Mouse (Mus musculus) adrenal gland, adult 18-20 months (tissue): Measurements from ENCODE around the gene Eps15. TPM values are rescaled to one million over a fixed set of nuclear protein-coding genes. Genes with fewer than 3 reads are reported as not detected.
"Not testable (repeated sequence)": the region's sequence is repeated elsewhere in the genome, so short reads cannot be mapped to it uniquely, and the experiment has no call there.

Experiments used
- DNase-seq, 2 experiments: peaks; one replicate each; pipeline ENCODE4 v3.0.0; 2021 to 2022; ENCODE audit warnings: low spot score in 2 of 2
- total RNA-seq, 2 experiments: library from RNA; stranded (reverse); gene quantifications; 1 replicate in 1 of 2; 2 replicates in 1 of 2; pipeline ENCODE4 v1.2.3; 2021

Gene Eps15
- total RNA-seq, 2 experiments from 2014 or later: 64.3 to 71.3 TPM

DNA sequence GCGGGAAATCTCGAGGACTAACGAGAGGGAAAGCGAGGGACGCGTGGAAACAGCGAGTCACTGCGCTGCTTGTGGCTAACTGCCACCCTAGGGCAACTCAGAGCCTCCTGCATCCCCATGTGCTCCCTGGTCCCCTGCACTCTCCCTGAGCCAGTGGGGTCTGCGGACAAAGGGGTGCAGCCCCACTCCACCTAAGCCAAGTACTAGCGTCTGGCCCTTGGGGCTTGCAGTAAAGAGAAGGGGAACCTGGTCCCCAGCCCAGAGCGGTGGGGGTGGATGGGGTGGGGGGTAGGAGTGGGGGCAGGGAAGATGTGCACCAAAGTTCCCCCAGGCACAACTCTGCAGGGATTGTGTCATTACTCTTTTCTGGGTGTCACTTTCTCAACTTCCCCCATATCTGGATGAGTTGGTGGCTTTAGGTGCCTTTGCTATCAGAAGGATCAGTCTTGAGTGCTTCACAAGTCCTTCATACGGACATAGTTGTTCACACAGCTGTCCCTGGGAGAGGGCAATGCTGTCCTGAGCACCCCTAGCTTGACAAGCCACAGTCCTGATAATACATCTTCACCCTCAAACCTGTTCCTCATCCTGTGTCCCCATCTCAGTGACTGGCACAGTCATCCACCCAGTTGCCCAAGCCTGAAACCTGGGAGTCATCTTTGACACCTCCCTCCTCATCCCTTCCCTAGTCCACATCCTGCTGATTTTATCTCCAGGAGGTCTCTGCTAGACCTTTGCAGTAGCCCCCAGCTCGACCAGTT is 114.4 kb downstream of the Eps15 start:
- no peak for DNase-seq

DNA sequence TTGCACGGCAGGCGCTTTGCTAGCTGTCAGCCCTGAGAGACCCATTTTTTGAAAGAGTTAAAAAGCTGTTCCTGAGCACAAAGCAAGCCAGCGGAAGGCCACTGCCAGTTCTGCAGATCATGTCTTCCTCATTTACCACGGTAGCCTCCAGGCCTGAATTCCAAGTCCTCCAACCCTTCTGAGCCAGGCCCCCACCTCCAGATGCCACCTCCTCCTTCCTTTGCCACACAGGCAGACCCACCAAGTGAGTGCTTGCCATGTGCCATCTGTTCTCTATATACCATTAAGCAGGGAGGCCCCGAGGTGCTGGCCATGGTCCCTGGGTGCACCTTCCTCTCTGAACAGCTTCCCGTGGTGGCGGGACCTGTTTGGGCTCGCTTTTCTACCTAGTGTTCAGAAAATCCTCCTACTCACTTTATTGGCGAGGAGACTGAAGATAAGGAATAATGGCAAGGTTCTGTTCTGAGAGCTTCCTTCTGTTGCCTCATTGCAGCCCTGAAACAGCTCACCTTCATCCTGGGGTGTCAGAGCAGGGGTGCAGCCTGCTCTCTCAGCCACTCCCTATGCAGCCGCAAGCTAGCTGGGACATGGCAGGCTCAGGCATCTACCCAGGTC is 120.4 kb downstream of the Eps15 start:
- DNase-seq: no peak

DNA sequence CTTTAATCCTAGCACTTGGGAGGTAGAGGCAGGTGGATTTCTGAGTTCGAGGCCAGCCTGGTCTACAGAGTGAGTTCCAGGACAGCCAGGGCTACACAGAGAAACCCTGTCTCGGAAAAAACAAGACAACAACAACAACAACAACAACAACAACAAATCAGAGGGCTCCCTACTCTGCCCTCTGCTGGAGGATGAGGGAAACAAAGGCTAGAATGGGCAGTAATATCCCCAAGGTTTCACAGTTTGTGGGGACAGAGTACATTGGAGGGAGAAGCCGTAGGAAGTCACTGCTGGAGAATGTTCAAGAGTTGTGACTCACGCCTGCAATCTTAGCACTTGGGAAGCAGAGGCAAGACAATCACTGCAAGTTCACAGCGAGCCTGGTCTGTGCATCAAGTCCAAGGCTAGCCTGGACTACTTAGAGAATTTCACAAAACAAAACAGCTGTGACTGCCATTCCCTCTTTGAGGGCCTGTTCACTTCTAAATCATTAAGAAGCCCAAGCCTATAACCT is 121.2 kb downstream of the Eps15 start:
- no peak for DNase-seq

DNA sequence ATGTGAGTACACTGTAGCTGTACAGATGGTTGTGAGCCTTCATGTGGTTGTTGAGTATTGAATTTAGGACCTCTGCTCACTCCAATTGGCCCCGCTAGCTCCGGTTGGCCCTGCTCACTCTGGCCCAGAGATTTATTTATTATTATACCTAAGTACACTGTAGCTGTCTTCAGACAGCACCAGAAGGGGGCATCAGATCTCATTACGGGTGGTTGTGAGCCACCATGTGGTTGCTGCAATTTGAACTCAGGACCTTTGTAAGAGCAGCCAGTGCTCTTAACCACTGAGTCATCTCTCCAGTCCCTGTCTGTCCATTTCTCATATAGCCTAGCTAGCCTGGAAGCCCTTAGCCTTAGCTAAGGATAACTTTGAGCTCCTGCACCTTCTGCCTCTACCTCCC is 124.8 kb downstream of the Eps15 start:
- DNase-seq: not testable (repeated sequence)

DNA sequence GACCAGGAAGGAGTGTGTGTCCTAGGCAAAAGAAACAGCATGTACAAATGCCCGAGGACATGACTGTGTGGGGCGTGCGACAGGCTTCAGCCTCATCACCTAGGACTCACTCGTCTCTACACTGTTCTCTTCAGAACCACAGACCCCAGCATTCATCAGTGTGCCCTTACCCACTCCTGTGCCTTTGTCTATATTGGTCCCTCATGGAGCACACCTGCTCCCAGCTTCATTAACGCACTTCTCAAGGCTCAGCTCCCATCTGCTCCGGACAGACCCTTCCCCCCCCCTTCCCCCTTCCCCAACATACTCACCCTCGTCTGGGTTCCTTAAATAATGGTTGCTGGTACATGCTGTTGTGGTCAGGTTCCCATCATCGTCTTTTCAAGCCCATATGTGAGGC is 125.3 kb downstream of the Eps15 start:
- no peak for DNase-seq

DNA sequence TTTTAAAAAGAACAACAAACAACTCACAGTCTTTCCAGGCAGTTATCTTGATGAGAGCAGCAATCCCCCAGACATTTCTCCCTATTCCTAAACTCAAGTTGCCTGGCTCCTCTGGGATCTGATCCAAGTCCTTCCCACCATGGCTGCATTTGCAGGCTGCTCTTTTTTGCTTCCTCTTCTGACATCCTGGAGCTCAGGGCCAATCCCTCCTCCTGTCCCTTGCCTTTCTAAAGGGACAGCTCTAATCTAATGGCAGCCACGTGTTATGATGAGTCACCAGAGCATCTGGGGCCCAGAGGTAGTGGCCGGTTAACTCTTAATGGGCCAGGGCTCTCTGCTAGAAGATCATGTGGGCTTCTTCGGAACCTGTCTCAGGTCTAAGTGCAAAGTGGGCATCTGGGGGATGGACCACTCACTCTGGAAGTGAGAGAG is 126.0 kb downstream of the Eps15 start:
- DNase-seq: peak; percentile 54

DNA sequence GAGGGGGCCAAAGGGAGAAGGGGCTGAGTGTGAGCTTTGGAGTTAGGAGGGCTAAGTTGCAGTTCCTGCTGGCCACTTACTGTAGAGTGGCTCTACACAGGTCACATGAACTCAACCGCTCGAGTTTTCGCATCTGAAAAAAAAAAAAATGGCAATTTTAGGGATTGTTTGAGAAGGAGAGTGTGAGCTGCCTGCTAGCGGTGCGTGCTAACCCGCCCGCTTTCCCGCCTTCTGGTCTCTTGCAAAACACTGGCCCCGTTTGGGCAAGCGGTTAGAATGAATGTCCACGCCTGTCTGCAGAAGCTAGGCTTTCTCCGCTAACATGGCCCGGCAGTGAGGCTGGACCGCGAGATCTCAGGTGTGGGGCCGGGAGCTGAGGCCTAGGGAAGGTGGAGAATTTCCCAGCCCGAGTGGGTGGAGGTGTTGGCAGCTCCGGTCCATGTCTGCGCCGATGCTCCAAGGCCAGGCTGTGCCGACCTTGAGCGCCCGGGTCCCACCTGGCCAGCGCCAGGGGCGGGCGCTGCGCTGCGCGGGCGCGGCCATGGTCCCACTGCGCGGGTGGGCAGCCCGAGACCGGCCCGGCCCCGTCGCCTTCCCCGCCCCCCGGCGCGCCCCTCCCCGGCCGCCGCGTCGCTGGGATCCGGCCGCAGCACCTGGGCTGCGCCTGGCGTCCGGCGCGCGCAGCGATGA is 126.6 kb downstream of the Eps15 start, which contains the start of gene Ttc39a:
Gene Ttc39a, plus strand, starts transcription at position 138 of the 690 bp plus-strand sequence.
- DNase-seq: peak; percentile 47 to 50

DNA sequence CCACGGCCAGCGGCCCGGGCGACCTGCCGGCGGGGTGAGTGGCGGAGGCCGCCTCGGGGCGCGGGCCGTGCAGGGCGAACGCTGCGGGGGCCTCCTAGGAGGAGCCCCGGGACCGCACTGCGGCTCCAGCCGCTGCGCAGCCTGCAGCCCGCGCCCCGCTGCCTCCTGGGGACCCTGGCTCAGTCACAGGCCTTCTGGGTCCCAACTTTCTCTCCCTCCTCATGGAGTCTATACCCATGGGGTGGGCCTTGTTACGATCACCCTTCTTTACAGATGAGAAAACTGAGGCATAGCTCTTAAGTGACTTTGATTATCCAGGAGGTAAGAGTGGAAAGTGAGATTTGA is 127.1 kb downstream of the Eps15 start:
- no peak for DNase-seq

DNA sequence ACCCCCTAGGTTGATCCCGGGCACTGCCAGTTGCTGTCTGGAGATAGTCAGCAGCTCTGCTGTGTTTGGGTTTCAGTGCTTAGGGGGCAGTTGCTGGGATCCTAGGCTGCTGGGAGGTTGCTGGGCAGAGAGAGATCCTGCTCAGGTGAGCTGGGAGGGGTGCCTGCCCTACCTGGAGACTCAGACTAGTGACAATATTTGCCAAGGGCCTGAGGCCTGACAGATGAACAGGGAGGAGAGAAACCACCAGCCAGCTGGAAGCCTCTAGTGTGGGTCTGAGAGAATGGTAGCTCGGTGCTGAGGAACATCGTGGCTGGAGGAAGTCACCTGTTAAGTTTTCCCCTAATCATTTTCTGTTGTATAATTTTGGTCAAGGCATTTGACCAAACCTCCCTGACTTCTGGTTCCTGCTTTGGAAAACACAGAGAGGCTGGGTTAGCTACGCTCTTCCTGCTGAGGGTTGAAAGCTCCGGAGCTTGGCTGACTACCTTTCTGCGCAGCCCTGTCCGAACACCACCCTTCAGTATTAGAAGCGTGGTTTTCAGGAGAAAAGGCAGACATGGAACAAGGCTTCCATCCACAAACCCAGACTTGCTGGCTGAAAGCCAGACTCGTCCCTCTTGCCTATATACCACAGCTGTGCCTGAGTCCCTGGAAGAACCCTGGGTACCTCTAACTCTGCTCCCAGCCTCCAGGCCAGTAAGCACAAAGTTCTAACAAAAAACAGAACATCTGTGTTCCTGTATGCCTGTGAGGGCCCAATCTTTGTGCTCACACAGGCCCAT is 127.8 kb downstream of the Eps15 start:
- DNase-seq: no peak

DNA sequence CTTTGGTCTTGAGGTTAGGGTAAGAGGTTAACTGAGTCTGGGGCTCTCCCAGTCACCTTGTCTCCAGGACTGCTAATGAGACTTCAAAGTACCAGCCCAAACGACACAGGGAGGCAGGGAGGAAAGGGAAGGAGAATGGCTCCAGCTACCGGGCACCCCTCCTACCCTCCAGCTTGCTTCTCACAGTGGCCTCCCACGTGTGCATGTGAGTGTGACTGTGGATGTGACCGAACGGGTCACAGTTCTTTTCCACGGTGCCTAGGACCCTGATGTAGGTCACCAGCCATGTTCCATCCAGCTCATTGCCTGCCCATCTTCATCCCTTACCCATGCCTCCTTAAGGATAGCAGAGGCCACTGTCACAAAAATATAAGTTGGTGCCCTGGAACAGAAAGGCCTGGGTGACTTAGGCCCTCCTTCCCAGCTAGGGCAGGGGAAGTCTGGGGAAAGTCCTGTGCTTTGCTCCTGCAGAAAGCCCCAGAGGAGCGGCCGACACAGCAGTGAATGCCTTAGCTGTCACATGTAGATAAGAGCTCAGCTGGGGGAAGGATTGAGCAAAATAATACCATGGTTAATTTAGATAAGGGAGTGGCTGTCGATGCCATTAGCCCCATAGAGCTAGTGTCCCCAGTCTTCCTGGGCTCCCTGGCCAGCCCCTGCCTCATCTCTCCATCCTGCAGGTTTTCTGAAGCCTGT is 130.8 kb downstream of the Eps15 start:
- no peak for DNase-seq

DNA sequence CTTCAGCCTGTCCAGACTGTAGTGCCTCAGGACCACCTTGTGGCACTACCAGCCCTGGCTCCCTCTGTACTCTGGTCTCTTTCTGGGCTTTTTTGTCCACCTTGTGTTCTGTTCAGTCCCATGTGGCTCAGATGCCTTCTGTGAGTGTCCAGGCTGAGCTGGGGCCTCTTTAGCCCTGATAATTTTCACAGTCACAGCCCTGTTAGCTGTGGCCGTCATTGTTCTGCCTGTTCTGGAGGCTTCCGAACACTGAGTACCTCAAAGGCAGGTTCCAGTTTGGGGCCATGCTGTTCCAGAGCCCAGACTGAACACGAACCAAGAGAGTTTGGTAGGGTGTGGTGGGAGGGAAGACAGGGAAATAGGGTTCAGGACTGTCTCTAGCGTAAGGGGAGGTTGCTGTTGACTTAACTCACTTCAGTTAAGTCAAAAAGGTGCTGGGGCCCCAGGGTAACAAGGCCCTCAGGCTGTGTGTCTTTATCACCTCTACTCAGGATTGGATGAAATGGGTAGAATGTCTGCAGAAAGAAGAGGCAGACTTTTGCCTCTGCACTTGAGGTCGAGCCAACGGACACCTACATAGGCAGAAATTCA is 131.4 kb downstream of the Eps15 start:
- DNase-seq: no peak

DNA sequence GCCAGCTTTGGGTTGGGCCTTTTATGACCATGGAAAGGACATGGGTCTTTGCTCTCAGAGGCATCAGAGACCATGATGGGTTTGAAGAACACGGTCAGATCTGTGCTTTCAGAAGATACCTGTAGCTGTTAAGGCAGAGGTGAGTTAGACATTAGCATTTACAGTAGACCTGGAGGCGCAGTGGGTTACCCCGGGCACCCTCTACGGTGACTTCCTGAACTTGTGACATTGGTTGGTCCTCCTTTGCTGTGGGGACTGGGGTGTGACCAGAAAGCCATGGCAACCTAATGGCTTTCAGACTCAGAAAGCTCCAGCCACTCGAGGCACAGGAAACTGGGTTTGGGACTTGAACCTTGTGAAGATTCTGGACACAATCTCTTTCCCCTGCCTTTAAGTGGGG is 132.2 kb downstream of the Eps15 start:
- DNase-seq: no peak

DNA sequence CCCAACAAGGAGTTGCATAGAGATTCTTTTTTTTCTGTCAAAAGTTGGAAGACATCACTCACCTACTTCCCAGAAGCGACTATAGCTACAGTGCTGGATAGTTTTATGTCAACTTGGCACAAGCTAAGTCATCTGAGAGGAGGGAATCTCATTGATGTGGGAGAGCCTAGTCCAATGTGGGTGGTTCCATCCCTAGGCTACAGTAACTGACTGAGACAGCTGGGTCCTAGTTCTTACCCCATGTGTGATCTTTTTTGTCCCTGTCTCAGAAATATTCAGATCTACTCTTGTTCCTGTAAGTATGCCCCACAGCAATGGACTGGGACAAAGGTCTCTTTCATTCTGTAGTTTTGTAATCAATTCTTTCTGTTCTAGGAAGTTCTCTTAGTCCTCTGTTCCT is 137.9 kb downstream of the Eps15 start:
- no peak for DNase-seq

DNA sequence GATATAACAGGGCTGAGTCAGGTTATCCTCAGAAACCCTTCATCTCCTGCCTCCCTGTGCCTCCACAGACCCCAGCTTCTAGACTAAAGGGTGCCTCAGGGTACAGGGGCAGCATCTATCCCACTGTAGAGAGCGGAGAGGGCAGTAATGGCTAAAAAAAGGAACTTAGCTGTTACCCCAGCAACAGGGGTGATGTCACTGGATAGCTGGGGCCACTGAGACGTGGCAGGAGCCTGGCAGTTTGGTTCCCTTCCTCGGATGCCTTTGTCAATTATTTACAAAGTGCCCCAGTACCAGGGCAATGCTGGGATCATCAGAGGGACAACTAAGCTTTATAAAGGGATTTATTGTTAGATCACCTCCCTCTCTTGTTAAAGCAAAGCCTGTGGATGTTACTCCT is 138.9 kb downstream of the Eps15 start:
- no peak for DNase-seq

DNA sequence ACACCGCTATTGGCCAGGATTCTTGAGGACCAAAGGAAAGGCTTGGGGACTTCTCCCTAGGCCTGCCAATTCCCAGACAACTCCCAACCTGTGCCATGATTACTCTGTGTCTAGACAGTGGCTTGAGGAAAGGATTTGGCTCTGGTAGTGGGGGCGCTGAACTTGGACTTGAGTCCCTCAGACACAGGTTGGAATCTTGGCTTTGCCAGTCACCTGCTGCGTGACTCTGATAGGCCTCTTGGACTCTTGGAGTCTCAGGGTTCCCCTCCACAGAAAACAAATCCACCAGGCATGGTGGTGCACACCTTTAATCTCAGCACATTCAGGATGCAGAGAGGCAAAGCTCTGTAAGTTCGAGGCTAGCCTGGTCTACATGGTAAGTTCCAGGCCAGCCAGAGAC is 139.5 kb downstream of the Eps15 start:
- DNase-seq: no peak

DNA sequence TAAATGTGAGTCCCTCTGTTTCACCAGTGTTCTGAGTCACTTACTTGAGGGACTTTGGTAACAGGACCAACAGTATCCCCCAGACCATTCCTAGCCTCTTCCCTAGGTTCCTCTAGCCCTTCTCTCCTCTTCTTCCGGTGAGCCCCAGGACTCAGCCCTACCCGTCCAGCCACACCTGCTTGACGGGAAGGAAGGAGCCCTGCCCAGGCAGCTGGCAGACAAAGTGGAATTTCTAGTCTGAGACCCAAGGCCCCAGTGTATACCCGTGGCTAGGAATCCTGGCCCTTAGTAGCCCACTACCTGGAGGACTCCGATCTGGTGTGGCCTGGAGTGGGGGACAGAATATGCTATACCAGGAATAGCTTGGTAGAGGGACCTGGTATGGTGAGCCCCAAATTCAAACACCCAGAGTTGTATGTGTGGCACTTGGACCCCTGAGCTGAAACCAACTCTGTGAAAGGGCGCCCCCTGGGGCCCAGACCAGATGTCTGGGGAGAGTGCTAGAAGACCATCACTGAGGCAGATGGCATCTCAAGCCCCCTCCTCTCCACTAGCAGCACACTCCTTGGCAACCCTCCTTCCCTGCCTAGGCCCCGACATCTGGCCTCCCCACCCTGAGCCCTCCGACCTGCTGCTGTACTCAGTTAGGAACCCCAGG is 140.2 kb downstream of the Eps15 start:
- DNase-seq: no peak

DNA sequence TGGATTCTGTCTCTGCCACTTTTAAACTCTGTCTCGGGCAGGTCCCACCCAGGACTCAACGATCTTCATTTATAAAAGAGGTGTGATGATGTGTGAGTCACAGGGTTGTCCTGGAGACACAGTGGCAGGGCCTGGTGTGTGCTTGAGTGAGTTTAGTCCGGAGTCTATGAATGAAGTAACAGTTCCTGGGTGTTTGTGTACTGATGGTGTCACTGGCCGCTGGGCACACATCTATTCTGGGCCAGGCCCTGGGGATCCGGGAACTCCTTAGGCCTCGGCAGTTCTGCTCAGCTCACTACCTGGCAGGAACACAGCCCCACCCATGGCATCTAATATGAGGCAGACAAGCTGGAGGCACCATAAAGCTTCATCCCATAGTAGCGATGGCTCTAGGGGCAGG is 141.5 kb downstream of the Eps15 start:
- no peak for DNase-seq

DNA sequence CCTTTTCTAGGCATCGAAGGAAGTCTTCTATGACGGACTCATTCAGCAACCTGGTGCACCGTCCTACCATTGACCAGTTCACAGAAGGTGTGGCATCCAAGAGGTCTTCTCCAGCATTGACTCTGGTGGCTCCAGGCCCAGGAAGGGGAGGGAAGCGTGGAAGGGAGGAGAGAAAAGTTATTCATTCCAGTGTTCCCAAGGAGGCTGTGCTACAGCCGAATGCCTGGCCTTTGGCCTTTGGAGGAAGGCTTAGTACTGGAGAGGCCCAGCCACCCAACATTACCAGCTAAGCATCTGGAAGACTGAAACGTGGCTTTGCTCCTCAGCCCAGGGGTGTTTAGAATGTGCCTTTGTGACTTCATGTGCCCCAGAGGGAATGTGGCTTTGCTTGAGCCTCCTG is 142.4 kb downstream of the Eps15 start:
- no peak for DNase-seq

DNA sequence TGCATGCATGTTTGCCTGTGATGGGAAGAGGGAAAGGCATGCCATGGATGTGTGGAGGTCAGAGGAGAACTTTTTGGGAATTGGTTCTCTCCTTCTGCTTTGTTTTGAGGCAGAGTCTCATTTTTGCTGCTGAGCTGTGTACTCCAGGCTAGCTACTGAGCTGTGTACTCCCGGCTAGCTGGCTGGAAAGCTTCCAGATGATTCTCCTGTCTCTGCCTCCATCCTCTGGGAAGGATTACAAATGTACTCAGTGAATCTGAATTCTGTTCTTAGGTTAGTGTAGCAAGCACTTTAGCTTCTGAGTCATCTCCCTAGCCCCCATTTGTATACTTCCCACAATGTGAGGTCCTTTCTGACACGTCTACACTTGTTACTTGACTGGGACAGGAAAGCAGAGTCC is 143.4 kb downstream of the Eps15 start:
- DNase-seq: no peak

DNA sequence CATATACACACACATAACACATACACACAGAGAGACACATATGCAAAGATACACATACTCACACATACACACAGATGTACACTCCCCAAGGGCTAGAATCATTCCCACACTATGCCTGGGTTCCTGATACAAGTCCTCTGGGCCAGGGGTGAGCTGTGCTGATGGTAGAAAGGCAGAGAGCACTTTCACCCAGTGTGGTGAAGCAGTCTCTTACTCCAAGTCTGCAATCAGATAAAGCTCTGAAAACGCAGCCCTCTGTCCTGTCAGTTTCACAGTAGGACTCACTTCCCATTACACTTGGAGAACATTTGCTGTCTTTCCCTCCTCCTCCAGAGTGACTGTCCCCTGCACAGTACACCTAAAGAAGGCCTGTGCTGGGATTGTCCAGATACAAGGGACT is 147.0 kb downstream of the Eps15 start:
- no peak for DNase-seq
